Mouse (Mus musculus): ENCODE data around the gene Smyd3.

- no peak for TF ChIP-seq CTCF (IDR thresholded peaks at IDR 0.05; ENCODE audit: low read depth)
- TF ChIP-seq EP300 (optimal IDR thresholded peaks at IDR 0.05), result no peak
Observed at GRCm38 (mm10) chr1:178991470-178991869, 526.4 kb downstream of the Smyd3 start.

All from stomach, postnatal 0 days (tissue).